Mouse (Mus musculus): Measurements from ENCODE around the gene Ptgir. TPM values are rescaled to one million over a fixed set of nuclear protein-coding genes. Genes with fewer than 3 reads are reported as not detected.
A peak's percentile ranks its signal among the peaks of the same experiment; 100 is the strongest.

Gene Ptgir
- polyA plus RNA-seq, 1 experiment from 2014 or later: 2.8 TPM

DNA sequence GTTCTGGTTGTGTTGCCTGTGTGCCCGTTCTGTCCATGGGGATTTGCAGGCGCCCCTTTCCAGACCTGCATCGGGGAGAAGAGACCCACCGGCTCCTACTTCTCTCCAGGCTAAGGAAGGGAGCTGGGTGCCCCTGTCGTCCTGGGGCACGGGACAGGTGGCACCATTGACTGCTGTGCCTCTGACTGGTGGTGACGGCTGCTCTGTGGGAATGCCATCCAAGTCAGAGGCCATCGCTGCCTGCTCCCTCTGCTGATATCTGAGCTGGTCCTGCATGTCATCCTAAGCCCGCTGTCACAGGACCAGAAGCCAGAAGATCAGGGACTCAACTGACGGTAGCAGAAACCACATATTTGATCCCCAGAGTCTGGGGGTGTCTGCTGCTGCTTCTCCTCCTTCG is 2.6 kb downstream of the Ptgir start:
- H3K27me3 ChIP-seq (replicated peaks): no peaks in the 10 kb centered on the region
- no peak overlapping the region; the same call in none of the 2 replicates for H3K9ac ChIP-seq
- WGBS: 43% methylated on average over 11 of the region's 11 CpGs
- peak overlapping the region; percentile 60 for H3K27ac ChIP-seq
- ATAC-seq: no peak
- H3K4me3 ChIP-seq (replicated peaks): no peak overlapping the region
- 0 out of 2 replicates have a peak, but pooled peaks cover 1% of the 10 kb centered on the region for H3K36me3 ChIP-seq
- no peaks in the 10 kb centered on the region for H3K9me3 ChIP-seq
- peaks cover 54% of the 10 kb centered on the region for H3K4me1 ChIP-seq (replicated peaks)
- H3K4me2 ChIP-seq (replicated peaks): peak overlapping the region; percentile 37

DNA sequence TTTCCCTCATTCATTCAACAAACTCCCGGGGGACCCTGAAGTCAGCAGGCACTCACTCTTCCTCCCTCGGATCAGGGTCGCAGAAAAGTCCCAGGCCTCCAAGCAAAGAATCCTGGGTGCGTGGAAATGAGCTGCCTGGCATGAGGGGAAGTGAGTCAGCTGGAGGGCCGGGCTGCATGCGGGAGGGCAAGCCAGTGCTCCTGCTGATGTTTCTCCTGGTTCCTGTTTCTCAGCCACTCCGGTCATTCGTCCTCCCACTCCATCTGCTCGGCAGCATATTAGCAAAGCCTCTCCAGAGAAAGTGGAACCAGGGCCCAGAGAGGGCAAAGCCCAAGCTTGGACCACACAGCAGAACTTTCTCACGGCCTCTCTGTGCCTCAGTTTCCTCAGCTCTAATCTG is 3.6 kb downstream of the Ptgir start:
- H3K27ac ChIP-seq: no peak overlapping the region
- H3K4me3 ChIP-seq (replicated peaks): no peak overlapping the region
- WGBS: 29% methylated on average over 10 of the region's 10 CpGs
- no peak overlapping the region for H3K9ac ChIP-seq
- no peaks in the 10 kb centered on the region for H3K9me3 ChIP-seq
- peaks cover 47% of the 10 kb centered on the region for H3K4me1 ChIP-seq (replicated peaks)
- peaks cover 10% of the 10 kb centered on the region for H3K36me3 ChIP-seq
- no peaks in the 10 kb centered on the region for H3K27me3 ChIP-seq (replicated peaks)
- peak overlapping the region; percentile 37 for H3K4me2 ChIP-seq (replicated peaks)
- no peak for ATAC-seq

DNA sequence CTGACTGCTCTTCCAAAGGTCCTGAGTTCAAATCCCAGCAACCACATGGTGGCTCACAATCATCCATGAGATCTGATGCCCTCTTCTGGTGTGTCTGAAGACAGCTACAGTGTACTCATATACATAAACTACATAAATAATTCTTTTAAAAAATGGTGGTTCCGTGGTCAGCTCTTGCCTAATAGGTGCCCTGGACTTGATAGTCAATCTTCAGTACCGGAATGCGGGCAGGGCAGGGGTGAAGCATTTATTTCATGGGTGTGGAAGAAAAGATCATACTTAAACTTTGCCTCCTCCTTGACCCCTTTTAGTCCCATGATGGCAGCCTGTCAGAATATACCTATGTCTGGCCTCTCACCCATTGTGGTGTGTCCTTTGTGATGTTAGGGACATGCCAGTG is 5.6 kb downstream of the Ptgir start:
- Histone ChIP-seq H3K9me3 (no peaks in the 10 kb centered on the region), H3K27me3 (replicated peaks) (no peaks in the 10 kb centered on the region), H3K4me1 (replicated peaks) (peaks cover 31% of the 10 kb centered on the region), H3K27ac (no peak overlapping the region), H3K4me2 (replicated peaks) (no peak overlapping the region), H3K4me3 (replicated peaks) (no peak overlapping the region), H3K9ac (no peak overlapping the region), H3K36me3 (peaks cover 29% of the 10 kb centered on the region)
- no peak for ATAC-seq
- 84% methylated on average over 3 of the region's 3 CpGs for WGBS

DNA sequence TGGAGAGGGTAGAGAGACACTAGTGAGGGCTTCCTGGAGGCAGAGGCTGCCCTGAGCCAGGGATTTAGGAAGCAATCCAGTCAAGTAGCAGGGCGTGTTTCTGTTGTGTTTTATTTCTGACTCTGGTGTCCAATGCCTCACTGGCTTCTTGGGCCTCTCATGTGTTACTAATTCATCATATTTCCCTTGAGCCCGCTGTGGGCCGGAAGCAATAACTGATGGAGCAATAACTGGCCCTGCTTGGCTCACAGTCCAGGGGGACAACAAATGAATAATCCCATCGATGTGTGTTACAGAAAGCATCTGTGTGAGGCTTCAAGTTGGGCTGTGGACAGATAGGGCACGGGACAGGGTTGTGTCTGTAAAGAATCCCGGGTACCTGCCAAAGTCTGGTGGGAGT is 6.1 kb downstream of the Ptgir start:
- no peak for ATAC-seq
- Histone ChIP-seq H3K9ac (no peak overlapping the region), H3K27me3 (replicated peaks) (no peaks in the 10 kb centered on the region), H3K9me3 (no peaks in the 10 kb centered on the region), H3K4me3 (replicated peaks) (no peak overlapping the region), H3K4me2 (replicated peaks) (no peak overlapping the region), H3K4me1 (replicated peaks) (peaks cover 26% of the 10 kb centered on the region), H3K27ac (no peak overlapping the region), H3K36me3 (peaks cover 33% of the 10 kb centered on the region)
- 57% methylated on average over 6 of the region's 6 CpGs for WGBS

DNA sequence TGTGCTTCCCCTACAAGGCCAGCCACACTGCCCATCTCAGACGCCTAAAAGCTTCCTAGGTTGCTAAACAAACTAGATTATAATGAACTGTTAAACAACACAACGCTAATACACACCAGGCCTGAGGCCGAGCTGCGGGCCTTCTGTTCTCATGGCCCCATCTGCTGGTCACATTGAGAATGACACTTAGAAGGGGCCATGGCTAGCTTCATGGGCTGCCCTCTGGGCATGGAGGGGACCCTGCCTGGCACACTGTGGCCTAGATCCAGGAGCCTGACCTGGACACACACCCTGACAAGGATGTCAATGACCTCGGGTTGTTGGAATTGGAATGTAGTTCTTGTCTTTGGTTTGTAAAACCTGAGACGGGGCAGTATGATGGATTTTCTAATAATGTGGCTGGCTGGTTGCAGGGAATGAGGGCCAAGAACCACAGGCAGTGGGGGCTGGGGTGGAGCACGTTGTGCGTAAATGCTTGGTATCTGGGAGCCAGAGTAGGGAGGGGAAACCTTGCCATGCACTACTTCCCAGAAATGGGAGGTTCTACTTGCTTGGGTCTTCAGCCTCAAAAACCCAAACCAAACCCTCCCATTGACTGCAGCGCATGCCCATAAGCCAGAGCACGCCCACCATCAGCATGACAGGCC is 7.6 kb downstream of the Ptgir start:
- Histone ChIP-seq H3K9ac (no peak overlapping the region), H3K4me1 (replicated peaks) (peaks cover 15% of the 10 kb centered on the region), H3K4me3 (replicated peaks) (no peak overlapping the region), H3K36me3 (peaks cover 47% of the 10 kb centered on the region), H3K9me3 (no peaks in the 10 kb centered on the region), H3K4me2 (replicated peaks) (no peak overlapping the region), H3K27me3 (replicated peaks) (no peaks in the 10 kb centered on the region), H3K27ac (no peak overlapping the region)
- 35% methylated on average over 10 of the region's 10 CpGs for WGBS
- peak; percentile 73 for ATAC-seq

DNA sequence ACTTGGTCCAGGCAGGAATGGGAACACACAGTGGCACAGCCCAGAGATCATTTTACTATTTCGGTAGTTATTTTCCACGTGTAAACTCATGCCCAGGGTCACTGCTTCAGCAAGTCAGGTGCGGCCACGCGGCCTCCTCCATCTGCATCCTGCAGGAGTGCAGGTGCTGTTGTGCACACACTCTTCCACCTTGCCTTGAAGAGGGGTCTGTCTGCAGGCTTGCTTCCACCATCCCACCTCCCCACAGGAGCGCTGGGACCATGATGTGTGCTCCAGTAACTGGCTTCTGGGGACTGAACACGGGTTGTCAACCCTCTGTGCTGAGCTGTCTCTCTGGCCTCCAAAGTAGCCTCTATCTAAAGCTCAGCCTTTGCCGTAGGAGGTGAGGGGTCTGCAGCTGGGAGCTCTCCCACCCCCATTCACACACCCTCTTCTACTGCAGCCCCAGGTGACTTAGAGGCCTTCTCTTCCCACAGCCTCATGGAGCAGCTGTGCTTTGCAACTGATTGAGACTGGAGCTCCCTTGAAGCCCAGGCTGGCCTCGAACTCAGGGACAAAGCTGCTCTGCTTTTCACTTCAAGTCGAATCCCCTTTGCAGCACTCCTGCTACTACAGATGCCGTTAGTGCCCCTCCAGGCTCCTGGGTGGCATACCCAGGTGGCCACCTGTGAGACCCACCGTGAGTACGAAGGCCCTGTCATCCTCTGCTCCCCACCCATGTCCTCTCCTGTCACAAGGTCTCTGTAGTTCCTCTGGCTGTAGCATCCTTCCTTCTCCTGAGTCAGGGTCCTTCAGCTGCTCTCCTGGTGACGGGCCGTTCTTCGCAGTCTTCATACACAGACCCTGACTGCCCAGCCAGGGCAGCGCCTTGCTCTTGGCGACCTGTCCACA is 8.4 kb downstream of the Ptgir start:
- H3K27ac ChIP-seq: no peak overlapping the region
- H3K4me3 ChIP-seq (replicated peaks): no peak overlapping the region
- H3K4me1 ChIP-seq (replicated peaks): peaks cover 15% of the 10 kb centered on the region
- H3K9ac ChIP-seq: no peak overlapping the region
- no peak overlapping the region for H3K4me2 ChIP-seq (replicated peaks)
- H3K27me3 ChIP-seq (replicated peaks): no peaks in the 10 kb centered on the region
- ATAC-seq: no peak; the same call in 1 of the 2 replicates
- H3K36me3 ChIP-seq: peaks cover 47% of the 10 kb centered on the region
- WGBS: 80% methylated on average over 18 of the region's 18 CpGs
- H3K9me3 ChIP-seq: no peaks in the 10 kb centered on the region

DNA sequence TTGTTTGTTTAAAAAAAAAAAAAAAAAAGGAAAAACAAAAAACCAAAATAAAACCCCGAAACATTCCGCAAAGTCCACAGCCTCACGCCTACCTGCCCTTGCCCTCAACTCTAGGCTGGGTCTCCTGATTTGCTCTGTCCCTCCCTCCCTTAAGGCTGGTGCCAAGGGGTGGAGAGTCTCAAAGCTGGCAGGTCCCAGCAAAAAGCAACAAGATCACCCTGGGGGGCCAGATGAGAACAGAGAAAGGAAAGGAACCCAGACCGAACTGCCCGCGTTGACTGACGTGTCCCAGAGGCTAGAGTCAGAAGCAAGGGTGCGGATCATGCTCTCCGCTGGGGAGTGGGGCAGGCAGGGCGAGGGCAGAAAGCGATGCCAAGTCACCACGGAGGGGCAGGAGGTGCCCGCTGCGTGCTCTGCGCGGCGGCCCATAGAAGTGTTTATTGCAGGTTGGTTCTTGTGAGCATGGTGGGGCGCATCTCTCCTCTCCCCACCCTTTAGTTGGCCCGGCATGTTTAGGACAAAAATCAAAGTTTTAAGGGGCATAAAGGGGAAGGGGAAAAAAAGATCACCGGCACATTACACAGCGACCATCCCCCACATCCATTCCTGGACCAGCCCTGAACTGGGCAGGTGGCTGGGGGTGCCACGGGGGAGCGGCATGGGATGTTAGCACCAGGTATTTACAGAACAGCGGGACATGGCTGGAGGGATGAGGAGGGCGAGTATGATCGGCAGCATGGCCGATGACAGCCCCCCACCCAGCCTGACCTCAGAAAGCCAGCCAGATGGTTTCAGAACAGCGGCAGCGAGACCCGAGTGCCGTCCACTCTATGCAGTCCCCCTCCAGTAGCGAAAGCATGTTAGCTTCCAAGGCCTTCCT is 9.4 kb downstream of the Ptgir start:
- Histone ChIP-seq H3K36me3 (peaks cover 47% of the 10 kb centered on the region), H3K27ac (no peak overlapping the region), H3K9me3 (no peaks in the 10 kb centered on the region), H3K4me3 (replicated peaks) (no peak overlapping the region), H3K9ac (no peak overlapping the region), H3K4me2 (replicated peaks) (no peak overlapping the region), H3K4me1 (replicated peaks) (peaks cover 20% of the 10 kb centered on the region), H3K27me3 (replicated peaks) (no peaks in the 10 kb centered on the region)
- 93% methylated on average over 32 of the region's 32 CpGs for WGBS
- no peak for ATAC-seq

DNA sequence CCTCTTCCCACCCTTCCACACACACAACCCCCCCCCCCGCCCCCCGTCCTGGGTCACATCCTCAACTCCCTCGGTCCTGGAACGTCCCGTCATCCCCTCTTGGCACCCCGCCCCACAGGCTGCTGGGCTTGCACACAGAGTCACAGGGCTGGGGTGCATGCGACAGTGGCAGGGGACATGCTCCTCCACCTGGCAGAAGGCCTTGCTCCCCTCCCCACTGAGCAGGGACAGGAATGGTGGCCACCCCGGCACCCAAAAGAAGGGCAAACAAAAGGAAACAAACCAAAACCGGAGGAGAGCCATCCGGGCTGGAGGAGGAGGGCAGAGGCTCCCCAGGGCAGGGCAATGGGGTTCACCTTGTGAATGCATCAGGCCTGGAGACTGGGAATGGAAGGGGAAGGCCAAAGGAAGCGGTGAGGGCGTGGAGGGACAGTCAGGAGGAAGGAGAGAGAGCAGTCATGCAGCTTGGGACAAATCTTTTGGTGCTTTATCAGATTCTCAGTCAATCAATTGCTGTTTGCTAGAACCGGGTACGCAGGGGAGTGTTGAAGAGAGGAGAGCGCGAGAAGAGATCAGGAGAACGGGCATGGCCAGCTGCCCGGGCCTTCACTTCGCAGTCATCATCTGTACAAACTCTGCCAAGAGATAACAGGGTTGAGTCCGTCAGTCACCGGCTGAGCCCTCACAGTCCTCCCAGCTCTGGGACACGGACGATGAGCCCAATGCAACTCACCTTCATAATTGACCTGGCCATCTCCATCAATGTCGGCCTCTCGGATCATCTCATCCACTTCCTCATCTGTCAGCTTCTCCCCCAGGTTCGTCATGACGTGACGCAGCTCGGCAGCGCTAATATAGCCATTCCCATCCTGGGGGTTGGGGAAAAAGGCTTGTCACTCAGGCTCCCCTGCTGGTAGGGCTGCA is 10.3 kb downstream of the Ptgir start:
- Histone ChIP-seq H3K4me2 (replicated peaks) (no peak overlapping the region), H3K4me3 (replicated peaks) (no peak overlapping the region), H3K9me3 (no peaks in the 10 kb centered on the region), H3K9ac (no peak overlapping the region), H3K27me3 (replicated peaks) (no peaks in the 10 kb centered on the region), H3K36me3 (peaks cover 47% of the 10 kb centered on the region), H3K4me1 (replicated peaks) (peaks cover 29% of the 10 kb centered on the region), H3K27ac (no peak overlapping the region)
- 77% methylated on average over 30 of the region's 30 CpGs for WGBS
- no peak for ATAC-seq

DNA sequence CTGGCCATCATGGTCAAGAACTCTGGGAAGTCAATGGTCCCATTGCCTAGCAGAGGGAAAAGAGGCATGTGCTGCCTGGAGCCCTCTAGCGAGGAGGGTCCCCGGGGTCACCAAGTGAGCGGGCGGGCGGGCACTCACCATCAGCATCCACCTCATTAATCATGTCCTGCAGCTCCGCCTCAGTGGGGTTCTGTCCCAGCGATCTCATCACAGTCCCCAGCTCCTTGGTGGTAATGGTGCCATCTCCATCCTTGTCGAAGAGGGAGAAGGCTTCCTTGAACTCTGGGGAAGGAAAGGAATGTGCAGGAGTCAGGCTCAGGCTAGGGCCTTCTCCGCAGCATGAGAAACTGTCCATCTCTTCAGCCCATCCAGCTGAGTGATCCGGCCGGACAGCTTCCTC is 11.2 kb downstream of the Ptgir start:
- Histone ChIP-seq H3K27me3 (replicated peaks) (no peaks in the 10 kb centered on the region), H3K4me1 (replicated peaks) (peaks cover 34% of the 10 kb centered on the region), H3K4me3 (replicated peaks) (no peak overlapping the region), H3K27ac (no peak overlapping the region), H3K36me3 (peaks cover 47% of the 10 kb centered on the region), H3K9ac (no peak overlapping the region), H3K4me2 (replicated peaks) (no peak overlapping the region), H3K9me3 (no peaks in the 10 kb centered on the region)
- WGBS: 75% methylated on average over 11 of the region's 11 CpGs
- ATAC-seq: no peak

DNA sequence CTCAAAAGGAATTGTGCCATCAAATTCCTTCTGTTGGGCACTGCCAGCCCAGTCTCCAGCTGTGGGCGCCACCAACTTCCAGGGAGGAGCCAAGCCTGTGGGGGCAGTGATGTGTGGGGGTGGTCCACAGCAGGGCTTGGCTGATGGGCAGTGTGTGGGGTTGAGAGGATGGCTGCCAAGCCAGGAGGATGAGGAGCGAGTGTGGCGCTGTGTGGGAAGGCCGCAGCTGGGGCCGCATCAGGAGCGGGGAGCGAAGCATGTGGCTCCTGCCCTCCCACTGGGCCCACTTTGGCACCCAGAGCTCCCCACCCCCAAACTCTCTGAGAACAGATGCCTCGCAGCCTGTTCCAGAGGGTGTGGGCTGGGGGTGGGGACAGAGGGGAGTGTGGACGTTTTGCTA is 11.7 kb downstream of the Ptgir start:
- H3K4me2 ChIP-seq (replicated peaks): no peak overlapping the region
- no peak overlapping the region for H3K4me3 ChIP-seq (replicated peaks)
- 79% methylated on average over 9 of the region's 9 CpGs for whole genome bisulfite sequencing
- no peaks in the 10 kb centered on the region for H3K9me3 ChIP-seq
- no peak overlapping the region for H3K27ac ChIP-seq
- no peak overlapping the region for H3K9ac ChIP-seq
- ATAC-seq: no peak
- H3K4me1 ChIP-seq (replicated peaks): peaks cover 36% of the 10 kb centered on the region
- H3K27me3 ChIP-seq (replicated peaks): no peaks in the 10 kb centered on the region
- H3K36me3 ChIP-seq: peaks cover 47% of the 10 kb centered on the region

DNA sequence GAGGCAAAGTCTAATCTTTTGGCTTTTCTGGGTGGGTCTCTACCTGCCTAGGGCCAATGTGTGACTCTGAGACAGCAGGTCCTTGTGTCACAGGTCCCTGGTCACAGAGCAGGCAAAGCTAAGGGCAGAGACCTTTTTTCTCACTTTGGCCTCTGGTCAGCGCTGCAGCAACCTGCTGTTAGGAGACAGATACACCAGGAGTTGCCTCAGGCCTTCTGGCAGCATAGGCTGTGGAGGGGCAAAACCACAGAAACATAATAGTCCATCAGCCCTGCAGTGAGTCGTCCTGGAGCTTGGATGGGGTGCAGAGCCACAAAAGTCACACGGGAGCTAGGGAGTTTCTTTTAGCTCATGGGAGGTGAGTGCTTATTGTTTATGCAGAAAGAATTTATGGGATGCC is 12.4 kb downstream of the Ptgir start:
- Histone ChIP-seq H3K4me1 (replicated peaks) (peaks cover 36% of the 10 kb centered on the region), H3K4me2 (replicated peaks) (no peak overlapping the region), H3K4me3 (replicated peaks) (no peak overlapping the region), H3K27ac (no peak overlapping the region), H3K36me3 (peaks cover 47% of the 10 kb centered on the region), H3K9me3 (no peaks in the 10 kb centered on the region), H3K9ac (peak overlapping the region; percentile 1; the same call in 1 of the 2 replicates), H3K27me3 (replicated peaks) (no peaks in the 10 kb centered on the region)
- no peak for ATAC-seq
- 68% methylated on average over 3 of the region's 3 CpGs for WGBS

All from intestine, embryonic 15.5 days (tissue).